Mouse (Mus musculus) urinary bladder, postnatal 36 days (tissue): ENCODE data around the gene Acadl.
A peak's percentile ranks its signal among the peaks of the same experiment; 100 is the strongest.

Experiments used
- DNase-seq, 2 experiments: peaks; one replicate each; pipeline ENCODE4 v3.0.0; 2022; ENCODE audit warnings: low spot score in 2 of 2, mixed read lengths in 1 of 2

Gene Acadl

GRCm38 (mm10) chr1:66839755-66840438 is 23.2 kb downstream of the Acadl start:
- no peak for DNase-seq

DNA sequence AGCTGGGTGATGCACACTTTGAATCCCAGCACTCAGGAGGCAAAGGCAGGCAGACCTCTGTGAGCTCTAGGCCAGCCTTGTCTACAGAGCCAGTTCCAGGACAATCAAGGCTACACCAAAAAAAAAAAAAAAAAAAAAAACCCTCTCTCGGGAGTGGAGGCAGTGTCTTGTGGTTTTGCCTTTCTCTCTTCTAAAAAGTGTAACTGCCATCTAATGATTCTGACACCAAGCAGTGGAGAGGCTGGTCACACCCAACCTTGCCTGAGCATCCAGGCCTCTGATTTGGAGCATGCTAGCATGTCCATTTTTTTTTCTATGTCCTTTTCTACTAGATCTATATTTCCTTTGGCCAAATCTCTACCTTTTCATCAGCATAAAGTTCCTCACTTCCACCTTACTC is 23.9 kb downstream of the Acadl start:
- no peak for DNase-seq

DNA sequence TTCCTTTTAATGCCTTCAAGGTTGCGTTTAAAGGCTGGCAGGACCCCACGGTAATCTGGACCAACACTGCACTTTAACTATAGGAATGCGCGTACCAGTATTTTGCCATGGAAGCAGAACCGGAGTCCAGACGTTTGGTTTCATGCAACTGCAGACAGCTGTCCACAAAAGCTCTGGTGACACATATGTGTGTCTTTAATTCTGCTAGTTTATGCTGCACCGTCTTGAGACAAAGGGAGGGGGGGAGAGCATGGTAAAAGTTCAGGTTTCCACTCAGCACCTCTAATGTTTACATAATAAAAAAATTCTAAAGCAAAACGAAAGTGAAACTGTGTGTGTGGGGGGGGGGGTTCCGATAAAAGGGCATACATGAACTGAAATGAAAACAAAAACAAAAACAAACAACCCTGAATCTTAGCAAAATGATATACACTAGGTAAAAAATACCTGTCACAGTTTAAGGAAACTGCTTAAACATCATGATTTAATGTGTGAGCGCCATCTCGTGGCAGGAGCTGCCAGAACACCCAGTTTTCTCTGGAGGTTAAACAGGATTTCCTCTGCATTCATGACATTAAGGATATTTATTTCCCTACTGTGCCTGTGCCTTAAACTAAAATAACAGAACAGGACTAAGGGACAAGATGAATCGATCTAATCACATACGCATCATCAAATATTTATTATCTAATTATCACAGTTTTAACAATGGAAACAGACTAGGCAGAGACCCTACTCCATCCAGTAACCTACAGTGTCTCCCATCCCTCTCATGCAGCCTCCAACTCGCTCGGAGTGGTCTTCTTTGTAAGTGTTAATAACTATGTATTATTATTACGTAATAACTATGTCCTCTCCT is 24.7 kb downstream of the Acadl start:
- peak; percentile 60 to 62 for DNase-seq

- no peak for DNase-seq
These were observed 25.9 kb downstream of the Acadl start for GRCm38 (mm10) chr1:66837207-66837606.

DNA sequence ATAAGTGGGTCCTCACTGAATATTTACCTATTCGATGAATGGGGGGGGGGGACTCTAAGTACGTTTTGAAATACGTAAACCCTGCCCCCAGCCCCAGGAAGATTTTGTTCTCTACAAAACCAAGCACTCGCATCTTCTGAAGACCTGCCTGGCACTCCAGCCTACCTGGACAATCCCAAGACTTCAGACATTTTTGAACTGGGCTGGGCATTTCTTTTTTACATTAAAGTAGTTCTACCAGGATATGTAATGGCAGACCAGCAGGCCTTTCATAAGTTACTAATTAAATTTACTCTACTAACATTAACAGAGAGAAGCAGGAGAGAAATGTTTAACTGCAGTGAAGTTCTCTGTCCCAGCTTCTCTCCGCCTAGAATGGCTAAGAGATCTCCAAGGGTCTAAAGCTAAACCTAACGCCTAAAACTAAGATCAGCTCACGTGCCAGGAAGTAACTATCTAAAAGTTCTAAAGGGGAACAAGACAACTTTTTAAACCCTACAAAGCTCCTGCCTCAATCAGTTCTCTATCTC is 30.4 kb downstream of the Acadl start:
- no peak for DNase-seq

- no peak for DNase-seq
These were observed 31.1 kb downstream of the Acadl start for GRCm38 (mm10) chr1:66831824-66832600.

GRCm38 (mm10) chr1:66829400-66830080 is 33.5 kb downstream of the Acadl start:
- no peak for DNase-seq

- DNase-seq, result no peak
These were observed 41.1 kb downstream of the Acadl start for GRCm38 (mm10) chr1:66821966-66822365.

DNA sequence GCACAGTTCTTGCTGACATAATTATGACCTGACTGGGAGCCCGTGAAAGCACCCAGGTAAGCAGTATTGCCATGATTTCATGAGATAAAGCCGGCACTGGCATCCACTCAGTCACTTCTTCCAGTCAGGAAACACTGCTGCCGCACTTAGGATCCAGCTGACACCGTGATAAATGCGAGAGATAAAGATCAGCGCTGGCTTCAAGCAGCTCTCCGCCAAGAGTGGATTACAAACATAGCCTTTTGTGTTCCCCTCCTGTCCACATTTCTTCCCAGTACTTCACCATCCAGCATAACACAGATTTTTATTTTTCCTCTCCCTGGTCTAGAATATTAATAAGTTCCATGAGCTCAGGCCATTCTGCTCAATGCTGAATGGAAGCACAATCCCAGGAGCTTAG is 42.8 kb downstream of the Acadl start:
- DNase-seq, result no peak

DNA sequence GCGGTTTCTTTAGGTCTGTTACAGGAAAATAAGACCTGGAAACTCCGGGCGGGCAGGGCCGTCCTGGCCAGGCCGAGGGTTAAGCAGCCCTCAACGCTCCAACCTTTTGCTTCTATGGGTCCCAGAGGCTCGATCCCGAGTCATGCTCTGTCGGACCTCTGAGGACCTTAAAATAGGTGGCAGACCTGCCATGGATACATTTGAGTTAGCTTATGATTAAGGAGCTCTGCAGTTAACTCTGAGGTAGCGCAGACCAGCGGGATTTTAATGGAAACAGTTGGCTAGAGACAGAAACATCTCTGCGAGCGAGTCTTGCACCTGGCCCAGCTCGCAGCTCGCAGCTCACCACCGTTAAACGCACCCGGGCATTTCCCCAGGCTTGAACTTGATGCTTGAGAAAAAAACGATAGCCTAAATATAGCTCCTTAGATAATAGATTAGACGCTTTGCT is 45.2 kb downstream of the Acadl start:
- DNase-seq, result no peak

GRCm38 (mm10) chr1:66817453-66817839 is 45.6 kb downstream of the Acadl start, which contains the start of gene Kansl1l:
TSS of gene Kansl1l (minus strand) at chr1:66817562.
- DNase-seq, result peak; percentile 90 to 94

DNA sequence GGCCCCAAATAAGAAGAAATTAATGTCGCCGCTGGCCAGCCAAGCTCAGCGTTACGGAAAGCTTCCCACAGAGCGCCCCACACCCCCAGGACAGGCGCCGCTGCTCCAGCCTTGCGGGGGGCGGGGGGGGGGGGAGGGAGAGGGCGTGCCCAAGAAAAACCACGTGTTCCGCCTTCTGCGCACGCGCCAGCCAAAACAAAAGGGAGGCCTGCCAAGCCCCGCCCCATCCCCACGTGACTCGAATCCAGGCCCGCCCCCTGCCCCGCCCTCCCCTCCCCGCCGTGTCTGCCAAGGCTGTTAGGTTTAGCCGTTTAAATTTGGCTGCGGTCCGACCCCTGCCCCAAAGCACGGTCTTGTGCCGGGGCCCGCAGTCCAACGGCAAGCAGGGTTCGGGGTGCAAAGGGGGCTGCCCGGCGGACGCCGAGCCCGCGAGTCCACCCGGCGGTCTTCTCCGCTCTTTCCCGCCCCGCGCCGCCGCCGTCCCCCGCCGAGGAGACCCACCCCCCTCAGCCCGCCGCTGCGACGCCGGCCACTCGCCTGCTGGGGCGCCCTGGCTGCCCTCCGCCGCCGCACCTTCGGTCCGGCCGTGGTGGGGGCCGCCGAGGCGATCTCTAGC is 46.1 kb downstream of the Acadl start:
- peak; percentile 83 to 94 for DNase-seq

- DNase-seq, result peak; percentile 41 to 56
These were observed 46.9 kb downstream of the Acadl start for GRCm38 (mm10) chr1:66815941-66816777.

DNA sequence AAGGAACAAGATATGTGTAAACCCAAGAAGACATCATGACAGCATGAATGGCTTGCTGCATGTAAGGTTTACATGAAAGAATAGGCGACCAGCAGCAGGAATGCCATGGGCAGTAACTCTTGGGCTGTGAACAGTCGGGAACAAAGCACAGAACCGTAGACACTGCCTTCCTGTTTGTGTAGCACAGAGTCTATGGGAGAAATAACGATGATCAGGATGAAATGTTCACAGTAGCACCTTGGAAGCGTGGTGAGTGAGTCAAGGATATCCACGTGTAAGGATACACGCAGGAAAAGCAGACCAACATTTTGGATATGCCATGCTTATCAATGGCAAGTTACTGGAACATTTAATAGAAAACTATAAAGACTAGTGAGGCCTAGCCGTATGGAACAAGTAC is 48.3 kb downstream of the Acadl start:
- no peak for DNase-seq

GRCm38 (mm10) chr1:66813191-66813590 is 49.9 kb downstream of the Acadl start:
- DNase-seq, result no peak

DNA sequence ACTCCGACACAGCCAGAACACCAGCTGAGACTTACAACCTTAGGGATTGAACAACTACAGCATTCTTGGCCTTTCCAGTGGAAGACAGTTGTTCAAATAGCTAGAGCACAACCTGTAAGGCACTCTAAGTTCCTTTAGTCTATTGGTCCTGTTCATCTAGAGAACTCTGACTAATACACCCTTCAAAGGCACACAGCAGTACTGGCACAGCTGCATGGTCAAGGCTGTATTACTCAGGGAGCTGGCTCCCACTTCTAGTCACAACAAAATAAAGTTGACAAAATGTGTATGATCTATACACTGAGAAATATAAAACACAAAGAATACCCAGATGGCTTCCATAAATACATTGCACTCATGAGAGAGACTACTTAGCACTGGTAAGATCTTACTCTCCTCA is 56.3 kb downstream of the Acadl start:
- DNase-seq, result no peak

- no peak for DNase-seq
These were observed 57.7 kb downstream of the Acadl start for GRCm38 (mm10) chr1:66805408-66805807.

GRCm38 (mm10) chr1:66804710-66805109 is 58.4 kb downstream of the Acadl start:
- DNase-seq, result no peak

- DNase-seq, result no peak
These were observed 65.1 kb downstream of the Acadl start for GRCm38 (mm10) chr1:66797962-66798361.
